Mouse (Mus musculus): ENCODE results near the gene Wnk1.
A peak's percentile ranks its signal among the peaks of the same experiment; 100 is the strongest.
"Not testable (repeated sequence)": the region's sequence is repeated elsewhere in the genome, so short reads cannot be mapped to it uniquely, and the experiment has no call there.

Gene Wnk1

GRCm38 (mm10) chr6:120038366-120039255 lies at the start of gene Wnk1:
TSS of gene Wnk1 (minus strand) at chr6:120038672.
- DNase-seq: peak; percentile 98

GRCm38 (mm10) chr6:120087041-120087440 lies 48.6 kb upstream of the Wnk1 start:
- DNase-seq: not testable (repeated sequence)

- no peak for DNase-seq
These were observed 47.4 kb upstream of the Wnk1 start for GRCm38 (mm10) chr6:120085832-120086231.

GRCm38 (mm10) chr6:120084983-120085382 lies 46.5 kb upstream of the Wnk1 start:
- DNase-seq: no peak

- no peak for DNase-seq
These were observed 45.0 kb upstream of the Wnk1 start for GRCm38 (mm10) chr6:120083442-120083841.

- DNase-seq: peak; percentile 50
These were observed 44.5 kb upstream of the Wnk1 start for GRCm38 (mm10) chr6:120082951-120083411.

- DNase-seq: no peak
These were observed 43.9 kb upstream of the Wnk1 start for GRCm38 (mm10) chr6:120082251-120082950.

GRCm38 (mm10) chr6:120081516-120081915 lies 43.0 kb upstream of the Wnk1 start:
- no peak for DNase-seq

- no peak for DNase-seq
These were observed 41.1 kb upstream of the Wnk1 start for GRCm38 (mm10) chr6:120079547-120079946.

- DNase-seq: no peak
These were observed 38.4 kb upstream of the Wnk1 start for GRCm38 (mm10) chr6:120076619-120077450.

GRCm38 (mm10) chr6:120072630-120073029 lies 34.2 kb upstream of the Wnk1 start:
- peak; percentile 54 for DNase-seq

- no peak for DNase-seq
These were observed 31.1 kb upstream of the Wnk1 start for GRCm38 (mm10) chr6:120069546-120069945.

- DNase-seq: no peak
These were observed 27.2 kb upstream of the Wnk1 start for GRCm38 (mm10) chr6:120065552-120066177.

GRCm38 (mm10) chr6:120064627-120065026 lies 26.2 kb upstream of the Wnk1 start:
- no peak for DNase-seq

GRCm38 (mm10) chr6:120062934-120063333 lies 24.5 kb upstream of the Wnk1 start:
- DNase-seq: no peak

GRCm38 (mm10) chr6:120055666-120056540 lies 17.4 kb upstream of the Wnk1 start:
- peak; percentile 12 for DNase-seq

GRCm38 (mm10) chr6:120054412-120054811 lies 15.9 kb upstream of the Wnk1 start:
- DNase-seq: no peak

GRCm38 (mm10) chr6:120047705-120048292 lies 9.3 kb upstream of the Wnk1 start:
- DNase-seq: no peak

GRCm38 (mm10) chr6:120045406-120045805 lies 6.9 kb upstream of the Wnk1 start:
- no peak for DNase-seq

GRCm38 (mm10) chr6:120042632-120043220 lies 4.3 kb upstream of the Wnk1 start:
- DNase-seq: peak; percentile 19

GRCm38 (mm10) chr6:120040557-120040857 lies 2.0 kb upstream of the Wnk1 start:
- DNase-seq: no peak

Measured in lung, postnatal 36 days (tissue).